Mouse (Mus musculus) E14TG2a.4 (cell line): ENCODE data around the gene Rnd1.

Experiments used
- CTCF ChIP-seq: conservative IDR thresholded peaks from 2 replicates; pipeline ENCODE4 v1.5.1; 2014; ENCODE audit warnings: low read length
- NANOG ChIP-seq: IDR thresholded peaks from 2 replicates; pipeline ENCODE4 v1.6.1; 2014; ENCODE audit warnings: borderline replicate concordance, low read length, mixed read lengths
- POU5F1 ChIP-seq: IDR thresholded peaks from 2 replicates; pipeline ENCODE4 v1.6.1; 2014; ENCODE audit warnings: low read length, borderline replicate concordance

- TF ChIP-seq CTCF (no peak), POU5F1 (no peak), NANOG (no peak)
These were observed 31.9 kb downstream of the Rnd1 start for GRCm38 (mm10) chr15:98645057-98646026.
